Comparison of ENCODE assay signal across 14 mouse cellular contexts in genomic region chr6:91003310-91003995, GRCm38 (mm10). TPM values are rescaled to one million over a fixed set of nuclear protein-coding genes. Genes with fewer than 3 reads are reported as not detected.
DNase-seq lines count a peak whose midpoint lies in the region; ATAC-seq and TF ChIP-seq lines count a peak whose summit lies in the region.
"Had no signal": no experiment of that assay in that cellular context is flagged by ENCODE, and none has a peak within 500 bp of the region (broad histone marks: within the 10 kb centered on the region; RNA-seq: fewer than 3 reads in every experiment).

No protein-coding gene starts in this region.

- 16% methylated on average over 3 of the region's 3 CpGs for WGBS in heart, embryonic 13.5 days

- TF ChIP-seq CTCF in E14TG2a.4 (conservative IDR thresholded peaks at IDR 0.05; ENCODE audit: low read length): no peak

- no peak overlapping the region for H3K4me3 ChIP-seq in heart, embryonic 13.5 days
- H3K4me3 ChIP-seq in E14TG2a.4 (replicated peaks; ENCODE audit: low read length): peak overlapping the region; percentile 39
- H3K4me3 ChIP-seq in megakaryocyte, embryonic 14.5 days (replicated peaks): peak overlapping the region; percentile 2
- H3K4me3 ChIP-seq: embryonic facial prominence, embryonic 13.5 days; hindbrain, embryonic 15.5 days had no signal

- intact Hi-C loops in heart, postnatal 25 days (cut with DNase I): no loop called here

- ATAC-seq in heart, embryonic 13.5 days (ENCODE audit: extremely low read depth, insufficient number of reproducible peaks, low FRiP score, low TSS enrichment): peak; percentile 62; the same call in 1 of the 2 replicates
- peak; percentile 47 to 48; a peak in 3 of 4 replicates for ATAC-seq in hematopoietic stem cell, adult 5-6 weeks (replicated peaks in 1 of 2; ENCODE audit: insufficient read depth in 1 of 2, low FRiP score in 2 of 2, low TSS enrichment in 1 of 2, low read depth in 1 of 2, poor library complexity in 2 of 2, severe bottlenecking in 2 of 2)

- no peaks in the 10 kb centered on the region for H3K36me3 ChIP-seq in heart, embryonic 13.5 days
- H3K36me3 ChIP-seq in E14TG2a.4 (ENCODE audit: insufficient read depth, low read length): no peaks in the 10 kb centered on the region
- H3K36me3 ChIP-seq in megakaryocyte, embryonic 14.5 days (replicated peaks; ENCODE audit: low read length): no peaks in the 10 kb centered on the region
- H3K36me3 ChIP-seq: embryonic facial prominence, embryonic 13.5 days; hindbrain, embryonic 15.5 days had no signal

- no peak overlapping the region for H3K4me2 ChIP-seq in heart, embryonic 13.5 days
- H3K4me2 ChIP-seq: embryonic facial prominence, embryonic 13.5 days; hindbrain, embryonic 15.5 days had no signal

- no peaks in the 10 kb centered on the region for H3K27me3 ChIP-seq in heart, embryonic 13.5 days (replicated peaks)
- no peaks in the 10 kb centered on the region; the same call in 1 of the 2 replicates for H3K27me3 ChIP-seq in E14TG2a.4 (ENCODE audit: insufficient read depth, low read length)
- peaks cover 41% of the 10 kb centered on the region for H3K27me3 ChIP-seq in megakaryocyte, embryonic 14.5 days (replicated peaks)
- H3K27me3 ChIP-seq: hindbrain, embryonic 15.5 days had no signal

- H3K9ac ChIP-seq in heart, embryonic 13.5 days: no peak overlapping the region
- H3K9ac ChIP-seq: embryonic facial prominence, embryonic 13.5 days; hindbrain, embryonic 15.5 days had no signal

- no peaks in the 10 kb centered on the region for H3K9me3 ChIP-seq in heart, embryonic 13.5 days
- no peaks in the 10 kb centered on the region for H3K9me3 ChIP-seq in E14TG2a.4 (ENCODE audit: low read length)
- peaks cover 3% of the 10 kb centered on the region for H3K9me3 ChIP-seq in megakaryocyte, embryonic 14.5 days
- H3K9me3 ChIP-seq: embryonic facial prominence, embryonic 13.5 days; hindbrain, embryonic 15.5 days had no signal

- no peak for DNase-seq in heart, postnatal 25 days (ENCODE audit: low spot score)
- DNase-seq in cerebellum, postnatal 25 days: no peak
- no peak for DNase-seq in adipocyte (ENCODE audit: low spot score)
- no peak for DNase-seq in layer of hippocampus, postnatal 10 days (ENCODE audit: low spot score in 2 of 2)
- DNase-seq: cerebellum, adult 8-10 months; kidney, postnatal 4 days; lung, adult 2 months; midbrain, embryonic 14.5 days had no signal

- peaks cover 44% of the 10 kb centered on the region for H3K4me1 ChIP-seq in heart, embryonic 13.5 days
- peaks cover 47% of the 10 kb centered on the region for H3K4me1 ChIP-seq in E14TG2a.4 (replicated peaks; ENCODE audit: low read depth, low read length)
- peaks cover 43% of the 10 kb centered on the region for H3K4me1 ChIP-seq in megakaryocyte, embryonic 14.5 days

- H3K27ac ChIP-seq in heart, embryonic 13.5 days (replicated peaks): no peak overlapping the region
- H3K27ac ChIP-seq: embryonic facial prominence, embryonic 13.5 days; hindbrain, embryonic 15.5 days had no signal

RNA-seq across cellular contexts. Expression of gene Iqsec1, which starts 15.0 kb away (rescaled TPM):
- 13.5 and 14.3 TPM in 2 replicates for polyA plus RNA-seq in heart, embryonic 13.5 days (2015; fragmentation: Nextera tagmentation; extraction: Ambion mirVana)
- total RNA-seq in heart, postnatal 25 days (2021): 100 to 1,000 TPM; 125 to 137 TPM
- total RNA-seq in hematopoietic stem cell, adult 5-6 weeks (2017): 15.4 and 18.2 TPM in 2 replicates
- polyA plus RNA-seq in megakaryocyte, embryonic 14.5 days (2012; ENCODE audit: insufficient read depth, low replicate concordance): 90.9 and 120 TPM in 2 replicates
- 100 to 1,000 TPM; 194 to 213 TPM for total RNA-seq in layer of hippocampus, postnatal 10 days (2021)
